Mouse (Mus musculus) heart, adult 10 weeks (tissue): Measurements from ENCODE around the gene Ndufa3. TPM values are rescaled to one million over a fixed set of nuclear protein-coding genes. Genes with fewer than 3 reads are reported as not detected.

Experiments used
- polyA plus RNA-seq: library from polyadenylated mRNA; stranded (reverse); fragments of 350-450 nt; fragmentation: Illumina TruSeq; extraction: RNeasy Lipid Tissue Mini Kit (QIAGEN cat#74804); gene quantifications from one replicate; pipeline ENCODE4 v1.2.3, GENCODE M21; 2014; ENCODE audit warnings: low read depth, low replicate concordance

Gene Ndufa3
- polyA plus RNA-seq, result 1,418 TPM

GRCm38 (mm10) chr7:3617242-3617995 lies at the start of gene Ndufa3:
Ndufa3 (plus strand) TSS chr7:3617373.

GRCm38 (mm10) chr7:3616057-3616388 lies 1.1 kb upstream of the Ndufa3 start, which contains the start of gene Oscar:
Oscar (minus strand) TSS chr7:3616157.

GRCm38 (mm10) chr7:3629543-3630477 lies 12.6 kb downstream of the Ndufa3 start, which contains the start of the genes Tfpt and Prpf31:
Tfpt (minus strand) TSS chr7:3629929.
Prpf31 (plus strand) TSS chr7:3629985.

GRCm38 (mm10) chr7:3644672-3645487 lies 27.7 kb downstream of the Ndufa3 start, which contains the start of gene Cnot3:
Cnot3 (plus strand) TSS chr7:3645268.

GRCm38 (mm10) chr7:3665215-3666114 lies 48.3 kb downstream of the Ndufa3 start, which contains the start of gene Leng1:
Leng1 (minus strand) TSS chr7:3665840.

Other genes with a start within 250 kb of the Ndufa3 start
- gene Cacng8, start 226.7 kb upstream of the Ndufa3 start, polyA plus RNA-seq, result not detected
- gene Cacng6, start 193.2 kb upstream of the Ndufa3 start, polyA plus RNA-seq, result 4.2 TPM
- gene Tarm1, start 114.7 kb upstream of the Ndufa3 start, polyA plus RNA-seq, result not detected
- not detected for gene Oscar, start 1.2 kb upstream of the Ndufa3 start, polyA plus RNA-seq
- 21.6 TPM for gene Tfpt, start 12.6 kb downstream of the Ndufa3 start, polyA plus RNA-seq
- gene Prpf31, start 12.6 kb downstream of the Ndufa3 start, polyA plus RNA-seq, result 32.6 TPM
- 30.1 TPM for gene Cnot3, start 27.9 kb downstream of the Ndufa3 start, polyA plus RNA-seq
- gene Leng1, start 48.5 kb downstream of the Ndufa3 start, polyA plus RNA-seq, result 18.2 TPM
- 2.0 TPM for gene Tmc4, start 60.2 kb downstream of the Ndufa3 start, polyA plus RNA-seq
- 63.7 TPM for gene Tsen34, start 75.5 kb downstream of the Ndufa3 start, polyA plus RNA-seq
- 26.1 TPM for gene Mboat7, start 76.2 kb downstream of the Ndufa3 start, polyA plus RNA-seq
- gene Rps9, start 86.6 kb downstream of the Ndufa3 start, polyA plus RNA-seq, result 1,030 TPM
- 3.3 TPM for gene Pirb, start 103.0 kb downstream of the Ndufa3 start, polyA plus RNA-seq
- gene Gm15448, start 208.3 kb downstream of the Ndufa3 start, polyA plus RNA-seq, result not detected
- gene Pira2, start 227.7 kb downstream of the Ndufa3 start, polyA plus RNA-seq, result 0.16 TPM